Mouse (Mus musculus): ENCODE measurements at regions not wholly inside any gene's neighbourhood (a gene's known extent, or its start where the extent isn't known, plus 50 kb on each side); places are given as distances from the start of the nearest gene placed in this dataset.

GRCm38 (mm10) chr1:12410524-12410886 is 996.6 kb downstream of the A830018L16Rik start:
- TF ChIP-seq CTCF (IDR thresholded peaks at IDR 0.05; ENCODE audit: low read depth) (no peak), EP300 (IDR thresholded peaks at IDR 0.05; ENCODE audit: low read depth) (no peak)

Data from heart, postnatal 0 days (tissue).